Mouse (Mus musculus) intestine, postnatal 0 days (tissue): ENCODE measurements at regions not wholly inside any gene's neighbourhood (a gene's known extent, or its start where the extent isn't known, plus 50 kb on each side); places are given as distances from the start of the nearest gene placed in this dataset.

Experiments
- ATAC-seq: fragments of 200-750 bp; cut with Nextera tagmentation; 2 replicates; pipeline ENCODE4 v1.8.0; 2017; ENCODE audit warnings: mild to moderate bottlenecking, moderate TSS enrichment, moderate library complexity
- H3K27ac ChIP-seq: fragments of 300-500 bp; sonication (generic); 2 replicates; pipeline ENCODE4 v1.5.1; 2014; ENCODE audit warnings: mild to moderate bottlenecking, low read depth, low read length, moderate library complexity
- H3K27me3 ChIP-seq: fragments of 300-500 bp; sonication (generic); replicated peaks from 2 replicates; pipeline ENCODE4 v1.6.1; 2014; ENCODE audit warnings: low read length, mixed read lengths; ENCODE audit not compliant: control insufficient read depth, insufficient read depth
- H3K36me3 ChIP-seq: fragments of 300-500 bp; sonication (generic); 2 replicates; pipeline ENCODE4 v1.6.1; 2014; ENCODE audit warnings: mild to moderate bottlenecking, moderate library complexity; ENCODE audit not compliant: control insufficient read depth, insufficient read depth
- H3K4me1 ChIP-seq: fragments of 300-500 bp; sonication (generic); replicated peaks from 2 replicates; pipeline ENCODE4 v1.6.1; 2014; ENCODE audit warnings: antibody characterized with exemption, low read length, mixed read lengths; ENCODE audit not compliant: control insufficient read depth, insufficient read depth
- H3K4me2 ChIP-seq: fragments of 300-500 bp; sonication (generic); replicated peaks from 2 replicates; pipeline ENCODE4 v1.6.1; 2014; ENCODE audit warnings: low read depth, mild to moderate bottlenecking, moderate library complexity
- H3K4me3 ChIP-seq: fragments of 300-500 bp; sonication (generic); 2 replicates; pipeline ENCODE4 v1.5.1; 2014; ENCODE audit warnings: low read depth, low read length
- H3K9ac ChIP-seq: fragments of 300-500 bp; sonication (generic); 2 replicates; pipeline ENCODE4 v1.6.1; 2014; ENCODE audit warnings: mild to moderate bottlenecking, low read depth, low read length
- H3K9me3 ChIP-seq: fragments of 300-500 bp; sonication (generic); 2 replicates; pipeline ENCODE4 v1.6.1; 2016; ENCODE audit warnings: mixed run types; ENCODE audit not compliant: control insufficient read depth
- CTCF ChIP-seq: sonication (generic); IDR thresholded peaks from 2 replicates; pipeline ENCODE4 v1.5.1; 2016; ENCODE audit warnings: low read depth, mild to moderate bottlenecking, control low read depth, antibody characterized with exemption, moderate library complexity
- WGBS: fragments of 180-500 bp; shearing (Covaris S2); extraction: QIAGEN DNeasy Blood & Tissue Kit; methylation state at CpG from one replicate; pipeline ENCODE4 v1.1.7; 2014; 5-methylcytosine and 5-hydroxymethylcytosine counted together

DNA sequence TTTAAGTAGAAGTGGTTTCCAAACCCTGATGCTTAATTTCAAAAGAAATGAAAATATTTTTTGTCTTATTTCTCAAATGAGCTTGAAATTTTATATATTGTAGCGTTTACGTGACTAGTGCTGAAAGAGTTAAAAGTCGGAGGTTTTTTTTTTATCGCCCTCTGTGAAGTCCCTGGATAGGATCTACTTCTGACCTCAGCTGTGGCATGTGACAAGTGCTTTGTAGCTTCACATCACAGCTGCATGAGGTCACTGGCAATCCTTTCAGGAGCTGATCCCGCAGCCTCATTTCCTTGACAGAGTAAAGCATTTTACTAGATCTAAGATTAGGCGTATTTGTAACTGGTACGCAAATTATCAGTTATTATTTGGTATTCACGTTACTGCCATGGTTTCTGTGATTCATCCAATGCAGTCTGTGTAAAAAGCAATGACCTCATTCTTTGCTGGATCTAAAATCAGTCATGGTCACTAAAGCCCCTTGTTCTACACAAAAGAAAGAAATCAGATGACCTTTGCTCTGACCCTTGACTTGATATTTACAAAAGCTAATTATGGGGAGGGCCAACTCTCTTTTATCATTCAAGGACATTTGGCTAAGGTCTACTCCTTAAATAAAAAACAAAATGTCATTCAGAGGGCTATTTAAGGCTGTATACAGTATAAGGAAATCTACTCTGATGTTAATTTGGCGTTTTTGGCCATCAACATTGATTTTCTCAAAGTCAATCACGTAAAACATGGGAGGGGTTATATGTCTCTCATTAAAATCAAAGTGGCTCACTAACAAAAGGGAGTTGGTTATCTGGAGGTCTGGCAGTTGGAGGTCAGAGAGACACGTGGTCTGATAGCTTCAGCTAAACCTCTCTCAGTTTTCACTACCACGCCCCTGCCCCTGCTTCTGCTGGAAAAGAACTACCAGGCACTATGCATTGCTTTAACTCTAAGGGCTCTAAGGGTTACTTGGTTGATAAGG, 94.3 kb upstream of the Zbtb20 start:
- Histone ChIP-seq H3K36me3 (no peaks in the 10 kb centered on the region), H3K4me3 (no peak overlapping the region), H3K27ac (no peak overlapping the region), H3K4me2 (no peak overlapping the region), H3K9me3 (no peaks in the 10 kb centered on the region), H3K27me3 (no peaks in the 10 kb centered on the region), H3K4me1 (no peaks in the 10 kb centered on the region), H3K9ac (no peak overlapping the region)
- no peak for ATAC-seq
- WGBS: 17% methylated on average over 12 of the region's 12 CpGs
- TF ChIP-seq CTCF: no peak

DNA sequence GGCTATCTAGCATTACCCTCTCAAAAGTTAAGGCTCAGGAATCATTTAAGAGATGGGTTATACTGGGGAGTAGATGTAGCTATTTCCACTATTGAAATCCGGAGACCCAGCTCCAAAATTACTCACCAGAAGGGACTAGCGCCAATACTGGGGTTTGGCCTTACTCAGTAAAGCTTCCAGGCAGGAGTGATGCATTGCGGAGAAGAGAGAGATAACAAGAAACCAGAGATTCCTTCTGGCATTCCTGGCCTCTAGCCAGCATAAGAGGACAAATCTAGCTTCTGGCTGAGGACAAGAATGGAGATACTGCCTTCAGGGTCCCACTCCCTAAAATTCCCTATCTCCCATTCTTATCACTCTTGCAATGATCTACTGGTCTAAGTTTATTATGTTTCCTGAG, 95.7 kb upstream of the Zbtb20 start:
- no peak overlapping the region for H3K27ac ChIP-seq
- no peak for TF ChIP-seq CTCF
- 73% methylated on average over 3 of the region's 3 CpGs for whole genome bisulfite sequencing
- no peaks in the 10 kb centered on the region for H3K9me3 ChIP-seq
- no peaks in the 10 kb centered on the region for H3K4me1 ChIP-seq
- no peak for ATAC-seq
- H3K4me2 ChIP-seq: no peak overlapping the region
- no peaks in the 10 kb centered on the region for H3K27me3 ChIP-seq
- no peaks in the 10 kb centered on the region for H3K36me3 ChIP-seq
- no peak overlapping the region for H3K9ac ChIP-seq
- H3K4me3 ChIP-seq: no peak overlapping the region

DNA sequence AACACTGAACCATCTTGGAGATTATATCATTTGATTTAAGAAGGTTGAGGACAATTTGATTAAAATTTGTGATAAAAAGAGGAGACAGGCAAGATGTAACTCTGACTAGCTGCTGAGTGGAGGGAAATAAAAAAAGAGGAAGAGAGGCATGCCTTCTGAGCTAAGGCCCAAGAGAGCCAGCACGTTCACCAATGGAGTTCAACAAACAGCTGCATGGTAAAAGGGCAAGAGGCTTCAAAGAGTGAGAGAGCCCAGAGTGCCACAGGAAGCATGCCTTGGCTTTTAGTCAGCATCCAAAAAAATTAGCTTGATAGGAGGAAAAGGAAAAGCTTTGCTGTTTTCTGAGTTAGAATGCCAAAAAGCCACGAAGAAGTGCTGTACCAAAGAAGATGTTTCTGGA, 103.0 kb upstream of the Zbtb20 start:
- H3K4me1 ChIP-seq: no peaks in the 10 kb centered on the region
- no peaks in the 10 kb centered on the region for H3K9me3 ChIP-seq
- TF ChIP-seq CTCF: no peak
- H3K36me3 ChIP-seq: no peaks in the 10 kb centered on the region
- no peak for ATAC-seq
- no peaks in the 10 kb centered on the region for H3K27me3 ChIP-seq
- no peak overlapping the region for H3K27ac ChIP-seq
- H3K9ac ChIP-seq: no peak overlapping the region
- no peak overlapping the region for H3K4me3 ChIP-seq
- WGBS: 66% methylated on average over 2 of the region's 2 CpGs
- no peak overlapping the region for H3K4me2 ChIP-seq

DNA sequence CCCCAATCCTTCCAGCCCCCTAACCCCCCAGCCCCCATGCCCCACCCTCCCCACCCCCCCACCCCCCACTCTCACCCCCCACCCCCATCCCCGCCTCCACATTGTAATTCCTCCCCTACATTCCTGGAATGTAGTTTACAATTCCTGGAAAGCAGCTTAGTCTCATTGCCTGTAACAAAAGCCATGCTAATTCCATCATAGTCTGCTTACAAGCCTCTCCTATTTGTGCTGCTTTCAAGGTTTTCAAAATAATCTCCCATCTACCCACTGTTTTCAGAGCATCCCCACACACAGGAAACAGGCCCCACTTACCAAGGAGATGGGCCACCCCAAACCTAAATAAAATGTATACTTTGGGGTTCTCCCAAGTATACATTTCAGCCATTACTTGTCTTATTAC, 105.5 kb upstream of the Zbtb20 start:
- Histone ChIP-seq H3K36me3 (no peaks in the 10 kb centered on the region), H3K4me2 (no peak overlapping the region), H3K27ac (no peak overlapping the region), H3K4me1 (no peaks in the 10 kb centered on the region), H3K4me3 (no peak overlapping the region), H3K9me3 (no peaks in the 10 kb centered on the region), H3K9ac (no peak overlapping the region), H3K27me3 (no peaks in the 10 kb centered on the region)
- ATAC-seq: no peak
- no peak for TF ChIP-seq CTCF
- WGBS: 71% methylated on average over 1 of the region's 1 CpGs

DNA sequence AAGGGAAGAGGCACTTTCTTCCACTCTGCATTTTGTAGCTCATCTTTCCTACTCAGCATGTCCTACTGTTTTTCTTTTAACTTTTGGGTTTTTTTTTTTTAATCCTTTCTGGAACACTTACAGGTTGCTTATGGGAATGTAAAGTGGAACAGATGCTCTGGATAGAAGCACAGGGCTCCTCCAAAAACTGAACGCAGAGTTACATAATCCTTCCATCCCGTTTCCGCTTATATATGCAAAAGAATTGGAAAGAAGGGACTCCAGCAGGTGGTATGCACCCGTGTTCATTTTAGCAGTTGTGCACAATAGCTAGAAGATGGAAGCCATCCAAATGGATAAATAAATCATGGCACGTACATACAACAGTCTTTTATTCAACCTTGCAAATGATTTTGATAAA, 127.0 kb upstream of the Zbtb20 start:
- H3K4me2 ChIP-seq: no peak overlapping the region
- no peaks in the 10 kb centered on the region for H3K9me3 ChIP-seq
- 82% methylated on average over 5 of the region's 5 CpGs for WGBS
- ATAC-seq: no peak
- no peak overlapping the region for H3K9ac ChIP-seq
- H3K27me3 ChIP-seq: no peaks in the 10 kb centered on the region
- H3K36me3 ChIP-seq: no peaks in the 10 kb centered on the region
- no peak for TF ChIP-seq CTCF
- no peaks in the 10 kb centered on the region for H3K4me1 ChIP-seq
- no peak overlapping the region for H3K27ac ChIP-seq
- no peak overlapping the region for H3K4me3 ChIP-seq

DNA sequence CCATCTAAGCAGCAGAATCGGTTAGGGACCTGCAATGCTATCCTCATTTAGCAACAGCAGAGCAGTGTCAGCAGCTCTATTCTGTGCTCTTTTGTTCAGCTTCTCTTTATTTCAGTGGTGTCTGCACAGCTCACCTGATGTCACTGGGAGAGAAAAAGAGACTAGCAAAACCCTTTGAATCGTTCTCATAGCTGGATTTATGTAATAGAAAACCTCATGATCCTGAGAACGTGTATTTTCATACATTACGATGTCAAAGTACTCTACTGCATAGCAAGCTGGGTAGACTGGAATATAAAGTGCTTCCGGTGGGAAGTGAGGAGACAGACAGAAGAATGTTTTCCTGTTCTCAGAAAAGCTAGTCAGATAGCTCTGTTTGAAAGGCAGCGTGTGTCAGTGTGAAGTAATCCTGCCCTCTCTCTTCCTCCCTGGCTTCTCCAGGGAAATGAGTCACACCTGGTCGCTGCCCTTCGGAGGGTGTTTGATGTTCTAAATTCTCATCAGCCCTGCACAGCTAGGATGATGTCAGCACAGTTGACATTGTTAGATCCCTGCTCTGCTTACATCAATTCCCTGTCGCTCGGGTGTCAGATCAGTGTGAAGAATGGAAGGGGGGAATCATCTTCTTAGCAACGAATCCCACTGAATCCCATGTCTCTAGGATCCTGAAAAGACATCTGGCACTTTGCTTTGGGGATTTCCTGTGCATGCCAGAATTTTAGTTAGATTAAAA, 129.6 kb upstream of the Zbtb20 start:
- H3K9ac ChIP-seq: no peak overlapping the region
- no peaks in the 10 kb centered on the region for H3K9me3 ChIP-seq
- no peak for TF ChIP-seq CTCF
- H3K4me3 ChIP-seq: no peak overlapping the region
- H3K36me3 ChIP-seq: no peaks in the 10 kb centered on the region
- H3K4me2 ChIP-seq: no peak overlapping the region
- no peak for ATAC-seq
- H3K27me3 ChIP-seq: no peaks in the 10 kb centered on the region
- H3K27ac ChIP-seq: no peak overlapping the region
- H3K4me1 ChIP-seq: no peaks in the 10 kb centered on the region
- WGBS: 30% methylated on average over 11 of the region's 11 CpGs
